Mouse (Mus musculus): ENCODE data around the gene Gm38431. TPM values are rescaled to one million over a fixed set of nuclear protein-coding genes. Genes with fewer than 3 reads are reported as not detected.
A peak's percentile ranks its signal among the peaks of the same experiment; 100 is the strongest.

The Gm38431 gene
- polyA plus RNA-seq, 1 experiment from 2014 or later, result 1.3 TPM

GRCm38 (mm10) chr9:21030055-21030600, 61.7 kb downstream of the Gm38431 start:
- H3K9ac ChIP-seq (ENCODE audit: low read depth, low read length), result no peak overlapping the region
- no peaks in the 10 kb centered on the region for H3K9me3 ChIP-seq (ENCODE audit: control insufficient read depth, low read length)
- H3K4me2 ChIP-seq (ENCODE audit: low read length), result peak overlapping the region; percentile 98
- 21% methylated on average over 22 of the region's 22 CpGs for WGBS
- no peak for ATAC-seq
- H3K27ac ChIP-seq (ENCODE audit: low read depth, low read length), result no peak overlapping the region
- peaks cover 38% of the 10 kb centered on the region for H3K27me3 ChIP-seq (replicated peaks; ENCODE audit: control insufficient read depth, insufficient read depth, low read length)
- no peaks in the 10 kb centered on the region for H3K36me3 ChIP-seq (ENCODE audit: control insufficient read depth, insufficient read depth, low read length)
- peaks cover 41% of the 10 kb centered on the region for H3K4me1 ChIP-seq (ENCODE audit: control insufficient read depth, insufficient read depth, low read depth, low read length)
- no peak overlapping the region for H3K4me3 ChIP-seq (ENCODE audit: low read length)

GRCm38 (mm10) chr9:21029291-21030054, 62.3 kb downstream of the Gm38431 start, which contains the start of gene Icam4:
Icam4 (plus strand) TSS chr9:21029373.
- no peak within 1 kb of the TSS for H3K27ac ChIP-seq (ENCODE audit: low read depth, low read length)
- H3K4me2 ChIP-seq (ENCODE audit: low read length), result peak within 1 kb of the TSS; percentile 98
- no peaks in the 10 kb centered on the region for H3K36me3 ChIP-seq (ENCODE audit: control insufficient read depth, insufficient read depth, low read length)
- H3K27me3 ChIP-seq (replicated peaks; ENCODE audit: control insufficient read depth, insufficient read depth, low read length), result peaks cover 31% of the 10 kb centered on the region
- peak within 1 kb of the TSS; percentile 23 for H3K4me3 ChIP-seq (ENCODE audit: low read length)
- peaks cover 35% of the 10 kb centered on the region for H3K4me1 ChIP-seq (ENCODE audit: control insufficient read depth, insufficient read depth, low read depth, low read length)
- WGBS, result 3% methylated on average over 36 of the region's 37 CpGs
- H3K9me3 ChIP-seq (ENCODE audit: control insufficient read depth, low read length), result no peaks in the 10 kb centered on the region
- no peak for ATAC-seq
- 0 out of 2 replicates have a peak within 1 kb of the TSS, but pooled peaks have one; percentile 33 for H3K9ac ChIP-seq (ENCODE audit: low read depth, low read length)

- no peak overlapping the region for H3K4me2 ChIP-seq (ENCODE audit: low read length)
- H3K27ac ChIP-seq (ENCODE audit: low read depth, low read length), result no peak overlapping the region
- WGBS, result 72% methylated on average over 6 of the region's 6 CpGs
- no peak for ATAC-seq
- no peak overlapping the region for H3K4me3 ChIP-seq (ENCODE audit: low read length)
- H3K9ac ChIP-seq (ENCODE audit: low read depth, low read length), result no peak overlapping the region
- H3K9me3 ChIP-seq (ENCODE audit: control insufficient read depth, low read length), result no peaks in the 10 kb centered on the region
- peaks cover 26% of the 10 kb centered on the region for H3K27me3 ChIP-seq (replicated peaks; ENCODE audit: control insufficient read depth, insufficient read depth, low read length)
- H3K4me1 ChIP-seq (ENCODE audit: control insufficient read depth, insufficient read depth, low read depth, low read length), result peaks cover 34% of the 10 kb centered on the region
- no peaks in the 10 kb centered on the region for H3K36me3 ChIP-seq (ENCODE audit: control insufficient read depth, insufficient read depth, low read length)
These were observed 63.2 kb downstream of the Gm38431 start for GRCm38 (mm10) chr9:21028560-21029110.

GRCm38 (mm10) chr9:21027774-21028290, 64.0 kb downstream of the Gm38431 start:
- H3K36me3 ChIP-seq (ENCODE audit: control insufficient read depth, insufficient read depth, low read length), result no peaks in the 10 kb centered on the region
- no peak for ATAC-seq
- H3K4me3 ChIP-seq (ENCODE audit: low read length), result no peak overlapping the region
- peaks cover 21% of the 10 kb centered on the region for H3K27me3 ChIP-seq (replicated peaks; ENCODE audit: control insufficient read depth, insufficient read depth, low read length)
- H3K9ac ChIP-seq (ENCODE audit: low read depth, low read length), result no peak overlapping the region
- 54% methylated on average over 8 of the region's 8 CpGs for WGBS
- H3K27ac ChIP-seq (ENCODE audit: low read depth, low read length), result no peak overlapping the region
- H3K4me2 ChIP-seq (ENCODE audit: low read length), result no peak overlapping the region
- peaks cover 26% of the 10 kb centered on the region for H3K4me1 ChIP-seq (ENCODE audit: control insufficient read depth, insufficient read depth, low read depth, low read length)
- no peaks in the 10 kb centered on the region for H3K9me3 ChIP-seq (ENCODE audit: control insufficient read depth, low read length)

GRCm38 (mm10) chr9:21026849-21027248, 64.9 kb downstream of the Gm38431 start:
- ATAC-seq, result no peak
- Histone ChIP-seq H3K9me3 (ENCODE audit: control insufficient read depth, low read length) (no peaks in the 10 kb centered on the region), H3K36me3 (ENCODE audit: control insufficient read depth, insufficient read depth, low read length) (no peaks in the 10 kb centered on the region), H3K4me2 (ENCODE audit: low read length) (no peak overlapping the region), H3K4me3 (ENCODE audit: low read length) (no peak overlapping the region), H3K9ac (ENCODE audit: low read depth, low read length) (no peak overlapping the region), H3K27ac (ENCODE audit: low read depth, low read length) (no peak overlapping the region), H3K4me1 (ENCODE audit: control insufficient read depth, insufficient read depth, low read depth, low read length) (peaks cover 20% of the 10 kb centered on the region), H3K27me3 (replicated peaks; ENCODE audit: control insufficient read depth, insufficient read depth, low read length) (peaks cover 19% of the 10 kb centered on the region)
- 80% methylated on average over 12 of the region's 12 CpGs for WGBS

GRCm38 (mm10) chr9:21025258-21025810, 66.5 kb downstream of the Gm38431 start:
- H3K36me3 ChIP-seq (ENCODE audit: control insufficient read depth, insufficient read depth, low read length), result no peaks in the 10 kb centered on the region
- H3K27me3 ChIP-seq (replicated peaks; ENCODE audit: control insufficient read depth, insufficient read depth, low read length), result peaks cover 18% of the 10 kb centered on the region
- WGBS, result 70% methylated on average over 19 of the region's 19 CpGs
- no peak overlapping the region for H3K27ac ChIP-seq (ENCODE audit: low read depth, low read length)
- peaks cover 11% of the 10 kb centered on the region for H3K4me1 ChIP-seq (ENCODE audit: control insufficient read depth, insufficient read depth, low read depth, low read length)
- no peak overlapping the region for H3K4me3 ChIP-seq (ENCODE audit: low read length)
- ATAC-seq, result no peak
- H3K4me2 ChIP-seq (ENCODE audit: low read length), result no peak overlapping the region
- H3K9me3 ChIP-seq (ENCODE audit: control insufficient read depth, low read length), result no peaks in the 10 kb centered on the region
- H3K9ac ChIP-seq (ENCODE audit: low read depth, low read length), result no peak overlapping the region

GRCm38 (mm10) chr9:21022726-21023125, 69.1 kb downstream of the Gm38431 start:
- no peaks in the 10 kb centered on the region for H3K36me3 ChIP-seq (ENCODE audit: control insufficient read depth, insufficient read depth, low read length)
- no peak overlapping the region for H3K4me2 ChIP-seq (ENCODE audit: low read length)
- no peak overlapping the region for H3K4me3 ChIP-seq (ENCODE audit: low read length)
- H3K27me3 ChIP-seq (replicated peaks; ENCODE audit: control insufficient read depth, insufficient read depth, low read length), result peaks cover 9% of the 10 kb centered on the region
- ATAC-seq, result no peak
- no peak overlapping the region for H3K27ac ChIP-seq (ENCODE audit: low read depth, low read length)
- no peaks in the 10 kb centered on the region for H3K9me3 ChIP-seq (ENCODE audit: control insufficient read depth, low read length)
- 63% methylated on average over 1 of the region's 1 CpGs for WGBS
- H3K9ac ChIP-seq (ENCODE audit: low read depth, low read length), result no peak overlapping the region
- H3K4me1 ChIP-seq (ENCODE audit: control insufficient read depth, insufficient read depth, low read depth, low read length), result no peaks in the 10 kb centered on the region

GRCm38 (mm10) chr9:21022288-21022687, 69.5 kb downstream of the Gm38431 start:
- ATAC-seq, result no peak
- H3K4me3 ChIP-seq (ENCODE audit: low read length), result no peak overlapping the region
- H3K27me3 ChIP-seq (replicated peaks; ENCODE audit: control insufficient read depth, insufficient read depth, low read length), result peaks cover 14% of the 10 kb centered on the region
- no peak overlapping the region for H3K27ac ChIP-seq (ENCODE audit: low read depth, low read length)
- no peak overlapping the region for H3K4me2 ChIP-seq (ENCODE audit: low read length)
- H3K4me1 ChIP-seq (ENCODE audit: control insufficient read depth, insufficient read depth, low read depth, low read length), result no peaks in the 10 kb centered on the region
- WGBS, result 68% methylated on average over 6 of the region's 6 CpGs
- no peaks in the 10 kb centered on the region for H3K36me3 ChIP-seq (ENCODE audit: control insufficient read depth, insufficient read depth, low read length)
- no peaks in the 10 kb centered on the region for H3K9me3 ChIP-seq (ENCODE audit: control insufficient read depth, low read length)
- no peak overlapping the region for H3K9ac ChIP-seq (ENCODE audit: low read depth, low read length)

- H3K9ac ChIP-seq (ENCODE audit: low read depth, low read length), result no peak overlapping the region
- WGBS, result 91% methylated on average over 3 of the region's 3 CpGs
- no peak overlapping the region for H3K4me2 ChIP-seq (ENCODE audit: low read length)
- no peaks in the 10 kb centered on the region for H3K4me1 ChIP-seq (ENCODE audit: control insufficient read depth, insufficient read depth, low read depth, low read length)
- no peaks in the 10 kb centered on the region for H3K9me3 ChIP-seq (ENCODE audit: control insufficient read depth, low read length)
- no peaks in the 10 kb centered on the region for H3K36me3 ChIP-seq (ENCODE audit: control insufficient read depth, insufficient read depth, low read length)
- no peak for ATAC-seq
- H3K4me3 ChIP-seq (ENCODE audit: low read length), result no peak overlapping the region
- H3K27ac ChIP-seq (ENCODE audit: low read depth, low read length), result no peak overlapping the region
- H3K27me3 ChIP-seq (replicated peaks; ENCODE audit: control insufficient read depth, insufficient read depth, low read length), result peaks cover 21% of the 10 kb centered on the region
These were observed 70.4 kb downstream of the Gm38431 start for GRCm38 (mm10) chr9:21021363-21021762.

All from hindbrain, embryonic 16.5 days (tissue).